Mouse (Mus musculus) spleen, adult 18-20 months (tissue): ENCODE measurements around the gene Ankrd42.
A peak's percentile ranks its signal among the peaks of the same experiment; 100 is the strongest.

Source experiments
- DNase-seq, 2 experiments: peaks; one replicate each; pipeline ENCODE4 v3.0.0; 2022; ENCODE audit warnings: mixed read lengths in 2 of 2

The Ankrd42 gene

GRCm38 (mm10) chr7:92637021-92637625 is at the start of gene Ankrd42:
Gene Ankrd42, minus strand, starts transcription at chr7:92637142.
- peak; percentile 79 to 88 for DNase-seq

GRCm38 (mm10) chr7:92677346-92677745 is 40.4 kb upstream of the Ankrd42 start:
- no peak for DNase-seq

DNA sequence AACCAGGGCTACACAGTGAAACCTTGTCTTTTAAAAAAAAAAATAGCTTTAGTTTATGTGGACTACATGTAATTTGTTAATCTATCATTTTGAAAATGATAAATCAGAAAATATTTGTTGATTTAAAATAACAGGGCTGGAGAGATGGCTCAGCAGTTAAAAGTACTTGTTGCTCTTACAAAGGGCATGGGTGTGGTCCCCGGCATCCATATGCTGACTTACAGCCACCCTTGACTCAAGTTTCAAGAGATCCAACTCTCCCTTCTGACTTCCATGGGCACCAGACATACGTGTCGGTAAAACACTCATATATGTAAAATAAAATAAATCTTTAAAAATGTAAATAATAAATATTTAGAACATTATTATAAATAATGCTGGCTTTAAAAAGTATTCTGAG is 38.2 kb upstream of the Ankrd42 start:
- DNase-seq = no peak

GRCm38 (mm10) chr7:92669507-92670471 is 32.8 kb upstream of the Ankrd42 start, which contains the start of gene Pcf11:
Gene Pcf11, minus strand, starts transcription at chr7:92669934.
- peak; percentile 92 to 94 for DNase-seq

- peak; percentile 56 to 57 for DNase-seq
Observed at GRCm38 (mm10) chr7:92668791-92669506, 32.0 kb upstream of the Ankrd42 start.

DNA sequence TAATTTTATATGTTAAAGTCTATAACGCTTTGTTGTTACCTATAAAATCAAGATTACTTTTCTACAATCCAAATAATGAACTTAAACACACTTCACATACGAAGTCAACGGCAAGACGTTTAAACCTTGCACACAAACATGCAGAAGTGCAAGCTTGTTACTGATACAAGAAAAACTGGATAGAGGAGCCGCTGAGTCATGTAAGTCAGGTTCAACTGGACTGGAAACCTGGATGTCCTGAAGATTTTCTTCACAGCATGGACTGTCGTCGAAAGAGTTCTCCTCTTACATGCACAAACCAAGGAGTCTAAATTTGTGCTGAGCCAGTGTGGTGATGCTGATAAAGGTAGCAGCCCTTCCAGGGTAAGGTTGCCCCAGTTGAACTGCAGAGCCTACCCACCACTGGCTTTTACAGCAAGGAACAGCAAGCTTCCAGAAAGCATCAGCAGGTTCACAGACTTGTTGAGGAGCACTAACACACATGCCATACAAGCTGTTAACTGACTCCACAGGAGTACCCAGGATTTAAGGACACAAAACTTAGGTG is 29.4 kb upstream of the Ankrd42 start:
- no peak for DNase-seq

DNA sequence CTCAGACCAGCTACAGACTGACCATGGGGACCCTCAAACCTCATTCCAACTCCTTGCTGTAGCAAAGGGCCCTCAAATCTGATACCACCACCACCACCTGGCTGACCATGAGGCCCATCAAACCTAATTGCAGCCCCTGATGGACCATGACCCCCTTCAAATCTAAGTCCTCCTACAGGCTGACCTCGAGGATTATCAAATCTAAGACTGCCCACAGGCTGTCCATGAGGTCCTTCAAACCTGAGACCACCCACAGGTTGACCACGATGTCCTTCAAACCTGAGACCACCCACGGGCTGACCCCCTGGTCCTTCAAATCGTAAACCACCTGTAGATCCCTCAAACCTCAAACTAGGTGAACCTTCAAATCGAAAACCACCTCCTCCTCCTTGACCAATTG is 21.1 kb upstream of the Ankrd42 start:
- no peak for DNase-seq

GRCm38 (mm10) chr7:92656386-92656785 is 19.4 kb upstream of the Ankrd42 start:
- no peak for DNase-seq

GRCm38 (mm10) chr7:92653329-92653728 is 16.4 kb upstream of the Ankrd42 start:
- DNase-seq = no peak

GRCm38 (mm10) chr7:92647790-92648189 is 10.8 kb upstream of the Ankrd42 start:
- DNase-seq = no peak

DNA sequence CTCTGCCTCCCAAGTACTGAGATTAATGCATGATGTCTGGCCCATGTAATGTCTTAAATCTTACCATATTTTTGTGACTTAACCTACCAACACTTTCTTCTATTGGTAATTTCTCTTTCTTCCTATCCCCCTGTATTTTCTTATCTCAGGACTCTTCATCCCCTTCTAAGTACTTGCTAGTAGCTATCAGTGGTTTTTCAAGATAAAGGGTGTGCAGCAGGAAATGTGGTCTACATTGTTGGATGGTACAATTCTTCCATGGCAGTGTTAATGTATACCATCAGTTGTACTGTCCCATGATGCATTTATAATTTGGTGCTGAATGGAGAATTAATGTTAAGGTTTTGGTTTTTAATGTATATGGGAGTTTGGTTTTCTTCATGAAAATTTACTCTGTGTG is 5.4 kb upstream of the Ankrd42 start:
- no peak for DNase-seq

DNA sequence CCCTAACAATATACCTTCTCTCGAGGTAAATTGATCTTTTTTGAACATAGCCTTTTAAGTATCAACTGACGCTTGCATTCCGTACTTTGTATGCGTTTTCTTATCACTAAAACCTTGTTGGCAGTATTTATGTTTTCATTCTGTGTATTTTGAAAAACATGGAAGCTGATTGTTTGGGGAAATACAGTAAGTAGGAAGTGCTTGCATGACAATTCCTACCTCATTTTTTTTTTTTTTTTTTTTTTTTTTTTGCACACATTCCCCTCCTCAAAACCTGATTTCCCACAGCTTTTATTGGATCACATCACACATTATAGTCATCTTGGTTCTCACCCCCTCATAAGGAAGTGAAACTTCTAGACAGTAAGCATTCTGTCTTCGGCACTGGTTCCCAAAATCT is 1.1 kb upstream of the Ankrd42 start:
- DNase-seq = no peak

- DNase-seq = peak in 1 of 2 experiments; percentile 8
Observed at GRCm38 (mm10) chr7:92636295-92637011, 489 bp downstream of the Ankrd42 start.

- DNase-seq = no peak
Observed at GRCm38 (mm10) chr7:92630167-92630566, 6.8 kb downstream of the Ankrd42 start.

DNA sequence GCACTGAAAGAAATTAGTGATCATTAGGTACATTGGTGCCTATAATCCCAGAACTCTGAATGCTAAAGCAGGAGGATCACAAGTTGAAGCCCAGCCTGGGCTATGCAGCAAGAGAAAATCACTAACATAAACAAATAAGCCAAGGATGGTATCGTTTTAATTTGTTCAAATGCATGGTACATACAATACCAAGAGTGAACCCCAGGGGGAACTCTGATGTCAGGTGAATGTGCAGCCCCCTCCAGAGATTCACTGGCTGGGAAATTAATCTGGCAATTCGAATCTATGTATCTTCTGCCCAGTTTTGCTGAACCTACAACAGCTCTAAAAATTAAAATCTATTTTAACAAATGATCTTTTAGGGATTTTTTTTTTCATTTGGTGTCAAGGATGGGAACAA is 12.5 kb downstream of the Ankrd42 start:
- DNase-seq = no peak

GRCm38 (mm10) chr7:92610830-92611229 is 26.1 kb downstream of the Ankrd42 start:
- no peak for DNase-seq

DNA sequence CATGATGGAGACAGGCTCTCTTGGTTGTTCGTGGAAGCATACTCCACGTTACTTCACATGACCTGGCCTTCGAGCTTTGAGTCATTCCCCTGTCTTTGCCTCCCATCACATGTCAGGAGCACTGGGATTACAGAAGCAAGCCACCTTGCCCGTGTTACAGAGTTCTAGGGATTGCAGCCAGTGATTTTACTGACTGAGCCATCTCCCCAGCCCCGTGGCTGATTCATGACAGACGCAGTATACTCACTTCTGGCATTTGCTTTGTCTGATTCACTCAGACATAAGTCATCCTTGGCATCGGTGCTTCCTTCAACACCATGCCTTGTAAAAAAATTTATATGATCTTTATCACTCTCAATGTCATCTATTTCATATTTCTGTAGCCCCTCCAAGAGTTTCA is 32.0 kb downstream of the Ankrd42 start:
- no peak for DNase-seq

DNA sequence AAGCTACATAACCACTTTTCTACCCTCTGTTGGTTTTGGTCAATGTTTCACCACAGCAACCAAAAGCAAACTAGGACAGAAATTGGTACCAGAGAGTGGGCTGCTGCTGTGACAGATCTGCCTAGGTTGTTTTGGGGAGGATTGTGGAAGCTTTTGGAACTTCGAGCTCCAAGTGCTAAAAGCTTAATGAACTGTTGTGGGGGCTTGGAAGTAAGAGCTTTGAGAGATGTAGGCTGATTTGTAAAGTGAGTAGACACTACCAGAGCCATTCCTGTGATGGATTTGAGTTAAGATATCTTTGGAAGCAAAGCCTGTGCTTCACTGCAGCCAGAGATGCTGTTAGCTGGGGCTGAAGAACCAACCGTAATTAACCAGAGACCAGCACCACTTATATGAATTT is 46.1 kb downstream of the Ankrd42 start:
- no peak for DNase-seq

DNA sequence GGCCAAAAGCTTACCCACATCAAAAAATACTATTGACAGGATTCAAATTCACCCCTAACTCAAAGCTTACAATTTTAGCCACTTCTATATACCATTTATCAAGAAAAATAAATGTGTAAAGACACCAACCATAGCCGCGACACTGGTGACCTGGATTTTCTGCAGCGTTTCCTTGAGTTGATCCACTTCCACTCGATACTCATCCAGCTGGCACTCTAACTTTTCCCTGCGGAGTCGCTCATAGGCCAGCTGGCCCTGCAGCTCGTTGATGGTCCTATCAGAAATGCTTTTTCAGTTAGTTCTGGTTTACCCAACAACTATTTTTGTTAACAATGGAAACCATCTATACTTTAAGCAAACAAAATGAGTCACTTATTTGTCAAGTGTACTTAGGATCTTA is 47.0 kb downstream of the Ankrd42 start:
- no peak for DNase-seq

GRCm38 (mm10) chr7:92583567-92583966 is 53.4 kb downstream of the Ankrd42 start:
- DNase-seq = no peak

- no peak for DNase-seq
Observed at GRCm38 (mm10) chr7:92580491-92581207, 56.3 kb downstream of the Ankrd42 start.

- no peak for DNase-seq
Observed at GRCm38 (mm10) chr7:92566775-92567174, 70.2 kb downstream of the Ankrd42 start.
